Mouse (Mus musculus): ENCODE measurements at regions not wholly inside any gene's neighbourhood (a gene's known extent, or its start where the extent isn't known, plus 50 kb on each side); places are given as distances from the start of the nearest gene placed in this dataset.
A peak's percentile ranks its signal among the peaks of the same experiment; 100 is the strongest.

GRCm38 (mm10) chr6:94813481-94814148, 113.7 kb upstream of the Lrig1 start:
- WGBS: 34% methylated on average over 7 of the region's 7 CpGs
- Histone ChIP-seq H3K4me3 (ENCODE audit: low read depth, low read length) (no peak overlapping the region), H3K36me3 (ENCODE audit: control insufficient read depth, insufficient read depth, low read length) (no peaks in the 10 kb centered on the region), H3K4me1 (ENCODE audit: control insufficient read depth, insufficient read depth, low read length) (no peaks in the 10 kb centered on the region), H3K27ac (ENCODE audit: low read depth, low read length) (no peak overlapping the region), H3K9ac (ENCODE audit: low read length) (no peak overlapping the region), H3K9me3 (replicated peaks; ENCODE audit: control insufficient read depth, low read length) (no peaks in the 10 kb centered on the region), H3K4me2 (ENCODE audit: low read length) (no peak overlapping the region), H3K27me3 (replicated peaks; ENCODE audit: control insufficient read depth, insufficient read depth, low read length) (no peaks in the 10 kb centered on the region)
- DNase-seq (ENCODE audit: low spot score) (no peak), ATAC-seq (no peak)

GRCm38 (mm10) chr6:94811846-94812245, 111.9 kb upstream of the Lrig1 start:
- Histone ChIP-seq H3K4me1 (ENCODE audit: control insufficient read depth, insufficient read depth, low read length) (no peaks in the 10 kb centered on the region), H3K4me3 (ENCODE audit: low read depth, low read length) (no peak overlapping the region), H3K36me3 (ENCODE audit: control insufficient read depth, insufficient read depth, low read length) (no peaks in the 10 kb centered on the region), H3K9ac (ENCODE audit: low read length) (no peak overlapping the region), H3K27me3 (replicated peaks; ENCODE audit: control insufficient read depth, insufficient read depth, low read length) (no peaks in the 10 kb centered on the region), H3K4me2 (ENCODE audit: low read length) (no peak overlapping the region), H3K27ac (ENCODE audit: low read depth, low read length) (no peak overlapping the region), H3K9me3 (replicated peaks; ENCODE audit: control insufficient read depth, low read length) (no peaks in the 10 kb centered on the region)
- no peak for ATAC-seq
- WGBS: 7% methylated on average over 4 of the region's 4 CpGs
- peak; percentile 50 for DNase-seq (ENCODE audit: low spot score)

- no peak for DNase-seq (ENCODE audit: low spot score)
- WGBS: 84% methylated on average over 6 of the region's 6 CpGs
Observed at GRCm38 (mm10) chr6:94807216-94807615, 107.3 kb upstream of the Lrig1 start.

GRCm38 (mm10) chr6:94806481-94807160, 106.7 kb upstream of the Lrig1 start:
- no peaks in the 10 kb centered on the region for H3K36me3 ChIP-seq (ENCODE audit: control insufficient read depth, insufficient read depth, low read length)
- no peaks in the 10 kb centered on the region for H3K9me3 ChIP-seq (replicated peaks; ENCODE audit: control insufficient read depth, low read length)
- no peaks in the 10 kb centered on the region for H3K27me3 ChIP-seq (replicated peaks; ENCODE audit: control insufficient read depth, insufficient read depth, low read length)
- whole genome bisulfite sequencing: 81% methylated on average over 12 of the region's 12 CpGs
- ATAC-seq: no peak
- no peak for DNase-seq (ENCODE audit: low spot score)
- H3K9ac ChIP-seq (ENCODE audit: low read length): no peak overlapping the region
- H3K4me1 ChIP-seq (ENCODE audit: control insufficient read depth, insufficient read depth, low read length): no peaks in the 10 kb centered on the region
- no peak overlapping the region for H3K27ac ChIP-seq (ENCODE audit: low read depth, low read length)
- no peak overlapping the region for H3K4me3 ChIP-seq (ENCODE audit: low read depth, low read length)
- no peak overlapping the region for H3K4me2 ChIP-seq (ENCODE audit: low read length)

More at GRCm38 (mm10) chr6:94807216-94807615, 107.3 kb upstream of the Lrig1 start:
- Histone ChIP-seq H3K27me3 (replicated peaks; ENCODE audit: control insufficient read depth, insufficient read depth, low read length) (no peaks in the 10 kb centered on the region), H3K27ac (ENCODE audit: low read depth, low read length) (no peak overlapping the region), H3K9me3 (replicated peaks; ENCODE audit: control insufficient read depth, low read length) (no peaks in the 10 kb centered on the region), H3K4me1 (ENCODE audit: control insufficient read depth, insufficient read depth, low read length) (no peaks in the 10 kb centered on the region), H3K4me3 (ENCODE audit: low read depth, low read length) (no peak overlapping the region), H3K36me3 (ENCODE audit: control insufficient read depth, insufficient read depth, low read length) (no peaks in the 10 kb centered on the region), H3K9ac (ENCODE audit: low read length) (no peak overlapping the region), H3K4me2 (ENCODE audit: low read length) (no peak overlapping the region)
- no peak for ATAC-seq

- DNase-seq (ENCODE audit: low spot score): no peak
- H3K9ac ChIP-seq (ENCODE audit: low read length): no peak overlapping the region
- no peaks in the 10 kb centered on the region for H3K27me3 ChIP-seq (replicated peaks; ENCODE audit: control insufficient read depth, insufficient read depth, low read length)
- 84% methylated on average over 6 of the region's 6 CpGs for WGBS
- H3K4me3 ChIP-seq (ENCODE audit: low read depth, low read length): no peak overlapping the region
- H3K4me2 ChIP-seq (ENCODE audit: low read length): no peak overlapping the region
- no peaks in the 10 kb centered on the region for H3K9me3 ChIP-seq (replicated peaks; ENCODE audit: control insufficient read depth, low read length)
- H3K4me1 ChIP-seq (ENCODE audit: control insufficient read depth, insufficient read depth, low read length): peaks cover 5% of the 10 kb centered on the region
- no peak for ATAC-seq
- no peaks in the 10 kb centered on the region for H3K36me3 ChIP-seq (ENCODE audit: control insufficient read depth, insufficient read depth, low read length)
- no peak overlapping the region for H3K27ac ChIP-seq (ENCODE audit: low read depth, low read length)
Observed at GRCm38 (mm10) chr6:94805685-94806084, 105.7 kb upstream of the Lrig1 start.

GRCm38 (mm10) chr6:94804284-94804815, 104.4 kb upstream of the Lrig1 start:
- Histone ChIP-seq H3K4me3 (ENCODE audit: low read depth, low read length) (no peak overlapping the region), H3K9ac (ENCODE audit: low read length) (no peak overlapping the region), H3K4me2 (ENCODE audit: low read length) (no peak overlapping the region), H3K9me3 (replicated peaks; ENCODE audit: control insufficient read depth, low read length) (no peaks in the 10 kb centered on the region), H3K36me3 (ENCODE audit: control insufficient read depth, insufficient read depth, low read length) (no peaks in the 10 kb centered on the region), H3K27ac (ENCODE audit: low read depth, low read length) (no peak overlapping the region), H3K27me3 (replicated peaks; ENCODE audit: control insufficient read depth, insufficient read depth, low read length) (no peaks in the 10 kb centered on the region), H3K4me1 (ENCODE audit: control insufficient read depth, insufficient read depth, low read length) (peaks cover 5% of the 10 kb centered on the region)
- ATAC-seq (no peak), DNase-seq (ENCODE audit: low spot score) (no peak)
- 81% methylated on average over 10 of the region's 10 CpGs for WGBS

GRCm38 (mm10) chr6:94801039-94801438, 101.1 kb upstream of the Lrig1 start:
- H3K27ac ChIP-seq (ENCODE audit: low read depth, low read length): no peak overlapping the region
- H3K4me1 ChIP-seq (ENCODE audit: control insufficient read depth, insufficient read depth, low read length): peaks cover 5% of the 10 kb centered on the region
- peak; percentile 67; the same call in 1 of the 2 replicates for ATAC-seq
- peak overlapping the region; percentile 51 for H3K9ac ChIP-seq (ENCODE audit: low read length)
- peak overlapping the region; percentile 38 for H3K4me2 ChIP-seq (ENCODE audit: low read length)
- no peaks in the 10 kb centered on the region for H3K27me3 ChIP-seq (replicated peaks; ENCODE audit: control insufficient read depth, insufficient read depth, low read length)
- peak; percentile 39 for DNase-seq (ENCODE audit: low spot score)
- no peaks in the 10 kb centered on the region for H3K9me3 ChIP-seq (replicated peaks; ENCODE audit: control insufficient read depth, low read length)
- WGBS: 2% methylated on average over 12 of the region's 12 CpGs
- no peaks in the 10 kb centered on the region for H3K36me3 ChIP-seq (ENCODE audit: control insufficient read depth, insufficient read depth, low read length)
- no peak overlapping the region; the same call in 1 of the 2 replicates for H3K4me3 ChIP-seq (ENCODE audit: low read depth, low read length)

GRCm38 (mm10) chr6:94798545-94799211, 98.7 kb upstream of the Lrig1 start:
- Histone ChIP-seq H3K9me3 (replicated peaks; ENCODE audit: control insufficient read depth, low read length) (no peaks in the 10 kb centered on the region), H3K9ac (ENCODE audit: low read length) (no peak overlapping the region), H3K27me3 (replicated peaks; ENCODE audit: control insufficient read depth, insufficient read depth, low read length) (no peaks in the 10 kb centered on the region), H3K4me1 (ENCODE audit: control insufficient read depth, insufficient read depth, low read length) (peaks cover 5% of the 10 kb centered on the region), H3K4me3 (ENCODE audit: low read depth, low read length) (no peak overlapping the region), H3K4me2 (ENCODE audit: low read length) (no peak overlapping the region), H3K36me3 (ENCODE audit: control insufficient read depth, insufficient read depth, low read length) (no peaks in the 10 kb centered on the region), H3K27ac (ENCODE audit: low read depth, low read length) (no peak overlapping the region)
- ATAC-seq (no peak), DNase-seq (ENCODE audit: low spot score) (no peak)
- 90% methylated on average over 4 of the region's 4 CpGs for WGBS
